Mouse (Mus musculus) midbrain, embryonic 11.5 days (tissue): ENCODE results near the gene Ptpn18. TPM values are rescaled to one million over a fixed set of nuclear protein-coding genes. Genes with fewer than 3 reads are reported as not detected.
"Not testable (repeated sequence)": the region's sequence is repeated elsewhere in the genome, so short reads cannot be mapped to it uniquely, and the experiment has no call there.

Source experiments
- ATAC-seq: fragments of 200-750 bp; cut with Nextera tagmentation; 2 replicates; pipeline ENCODE4 v1.8.0; 2017; ENCODE audit warnings: moderate TSS enrichment, moderate library complexity; ENCODE audit not compliant: low FRiP score
- DNase-seq: peaks from one replicate; pipeline ENCODE4 v3.0.0; 2015; ENCODE audit warnings: low spot score; ENCODE audit errors: missing footprints
- H3K27ac ChIP-seq: fragments of 300-500 bp; sonication (generic); 2 replicates; pipeline ENCODE4 v1.5.1; 2014; ENCODE audit warnings: low read depth, low read length
- H3K27me3 ChIP-seq: fragments of 300-500 bp; sonication (generic); 2 replicates; pipeline ENCODE4 v1.6.1; 2014; ENCODE audit warnings: mild to moderate bottlenecking, low read length, moderate library complexity, mixed read lengths; ENCODE audit not compliant: control insufficient read depth, insufficient read depth
- H3K36me3 ChIP-seq: fragments of 300-500 bp; sonication (generic); 2 replicates; pipeline ENCODE4 v1.6.1; 2014; ENCODE audit warnings: mild to moderate bottlenecking, low read length, moderate library complexity, mixed read lengths; ENCODE audit not compliant: control insufficient read depth, insufficient read depth
- H3K4me1 ChIP-seq: fragments of 300-500 bp; sonication (generic); 2 replicates; pipeline ENCODE4 v1.6.1; 2014; ENCODE audit warnings: low read length; ENCODE audit not compliant: control insufficient read depth, insufficient read depth
- H3K4me2 ChIP-seq: fragments of 300-500 bp; sonication (generic); 2 replicates; pipeline ENCODE4 v1.6.1; 2014; ENCODE audit warnings: mild to moderate bottlenecking, moderate library complexity
- H3K4me3 ChIP-seq: fragments of 300-500 bp; sonication (generic); 2 replicates; pipeline ENCODE4 v1.5.1; 2014; ENCODE audit warnings: low read depth, low read length
- H3K9ac ChIP-seq: fragments of 300-500 bp; sonication (generic); 2 replicates; pipeline ENCODE4 v1.6.1; 2014; ENCODE audit warnings: low read length
- H3K9me3 ChIP-seq: fragments of 300-500 bp; sonication (generic); 2 replicates; pipeline ENCODE4 v1.6.1; 2016; ENCODE audit warnings: low read length; ENCODE audit not compliant: control insufficient read depth
- WGBS: fragments of 180-500 bp; shearing (Covaris S2); extraction: QIAGEN DNeasy Blood & Tissue Kit; methylation state at CpG from one replicate; pipeline ENCODE4 v1.1.7; 2014; 5-methylcytosine and 5-hydroxymethylcytosine counted together
- polyA plus RNA-seq: library from polyadenylated mRNA; unstranded; fragments of >200 nt; fragmentation: Nextera tagmentation; extraction: Ambion mirVana; gene quantifications from 2 replicates; pipeline ENCODE4 v1.2.1, GENCODE M21; 2014

Gene Ptpn18
- polyA plus RNA-seq, 1 experiment from 2014 or later, result 7.3 TPM

- Histone ChIP-seq H3K4me3 (no peak overlapping the region), H3K9me3 (no peaks in the 10 kb centered on the region), H3K27me3 (no peaks in the 10 kb centered on the region), H3K9ac (no peak overlapping the region), H3K4me2 (no peak overlapping the region), H3K36me3 (no peaks in the 10 kb centered on the region), H3K27ac (no peak overlapping the region), H3K4me1 (no peaks in the 10 kb centered on the region)
- ATAC-seq (no peak), DNase-seq (no peak)
- 53% methylated on average over 3 of the region's 3 CpGs for WGBS
These were observed 43.4 kb downstream of the Ptpn18 start for GRCm38 (mm10) chr1:34502991-34503390.

- ATAC-seq, result peak; percentile 11; the same call in 1 of the 2 replicates
- no peaks in the 10 kb centered on the region for H3K4me1 ChIP-seq
- H3K36me3 ChIP-seq, result no peaks in the 10 kb centered on the region
- WGBS, result 63% methylated on average over 7 of the region's 7 CpGs
- no peaks in the 10 kb centered on the region for H3K9me3 ChIP-seq
- H3K27me3 ChIP-seq, result no peaks in the 10 kb centered on the region
- no peak overlapping the region for H3K27ac ChIP-seq
- H3K9ac ChIP-seq, result no peak overlapping the region
- no peak overlapping the region for H3K4me2 ChIP-seq
- no peak for DNase-seq
- H3K4me3 ChIP-seq, result no peak overlapping the region
These were observed 45.7 kb downstream of the Ptpn18 start for GRCm38 (mm10) chr1:34505307-34505706.

- Histone ChIP-seq H3K4me1 (no peaks in the 10 kb centered on the region), H3K9ac (no peak overlapping the region), H3K4me2 (no peak overlapping the region), H3K36me3 (no peaks in the 10 kb centered on the region), H3K27ac (no peak overlapping the region), H3K4me3 (no peak overlapping the region), H3K9me3 (no peaks in the 10 kb centered on the region), H3K27me3 (no peaks in the 10 kb centered on the region)
- no peak for ATAC-seq
- 78% methylated on average over 4 of the region's 4 CpGs for WGBS
- no peak for DNase-seq
These were observed 46.5 kb downstream of the Ptpn18 start for GRCm38 (mm10) chr1:34505970-34506551.

GRCm38 (mm10) chr1:34507986-34508385, 48.4 kb downstream of the Ptpn18 start:
- Histone ChIP-seq H3K27ac (no peak overlapping the region), H3K36me3 (no peaks in the 10 kb centered on the region), H3K4me2 (no peak overlapping the region), H3K9ac (no peak overlapping the region), H3K9me3 (no peaks in the 10 kb centered on the region), H3K27me3 (no peaks in the 10 kb centered on the region), H3K4me1 (no peaks in the 10 kb centered on the region), H3K4me3 (no peak overlapping the region)
- WGBS, result 90% methylated on average over 3 of the region's 3 CpGs
- DNase-seq (no peak), ATAC-seq (no peak)

- H3K27ac ChIP-seq, result no peak overlapping the region
- ATAC-seq (no peak), DNase-seq (peak; percentile 86)
- no peak overlapping the region for H3K9ac ChIP-seq
- 5% methylated on average over 7 of the region's 7 CpGs for WGBS
- H3K4me2 ChIP-seq, result peak overlapping the region; percentile 2; the same call in 1 of the 2 replicates
- no peaks in the 10 kb centered on the region for H3K9me3 ChIP-seq
- no peaks in the 10 kb centered on the region for H3K36me3 ChIP-seq
- no peaks in the 10 kb centered on the region for H3K27me3 ChIP-seq
- no peaks in the 10 kb centered on the region for H3K4me1 ChIP-seq
- no peak overlapping the region for H3K4me3 ChIP-seq
These were observed 51.0 kb downstream of the Ptpn18 start for GRCm38 (mm10) chr1:34510575-34510981.

GRCm38 (mm10) chr1:34511027-34511426, 51.5 kb downstream of the Ptpn18 start:
- Histone ChIP-seq H3K4me3 (no peak overlapping the region), H3K27me3 (no peaks in the 10 kb centered on the region), H3K27ac (no peak overlapping the region), H3K9me3 (no peaks in the 10 kb centered on the region), H3K9ac (no peak overlapping the region), H3K36me3 (no peaks in the 10 kb centered on the region), H3K4me2 (no peak overlapping the region), H3K4me1 (no peaks in the 10 kb centered on the region)
- ATAC-seq, result 0 out of 2 replicates have a peak, but pooled peaks have one; percentile 22
- peak; percentile 93 for DNase-seq
- WGBS, result 7% methylated on average over 3 of the region's 3 CpGs

GRCm38 (mm10) chr1:34513068-34513467, 53.5 kb downstream of the Ptpn18 start:
- Histone ChIP-seq H3K36me3 (no peaks in the 10 kb centered on the region), H3K4me1 (no peaks in the 10 kb centered on the region), H3K9me3 (no peaks in the 10 kb centered on the region), H3K27ac (no peak overlapping the region), H3K4me2 (no peak overlapping the region), H3K9ac (no peak overlapping the region), H3K27me3 (no peaks in the 10 kb centered on the region), H3K4me3 (no peak overlapping the region)
- ATAC-seq (no peak), DNase-seq (no peak)
- 79% methylated on average over 4 of the region's 4 CpGs for WGBS

GRCm38 (mm10) chr1:34516595-34516994, 57.0 kb downstream of the Ptpn18 start:
- no peak for ATAC-seq
- Histone ChIP-seq H3K27ac (no peak overlapping the region), H3K4me1 (no peaks in the 10 kb centered on the region), H3K4me2 (no peak overlapping the region), H3K9me3 (no peaks in the 10 kb centered on the region), H3K27me3 (no peaks in the 10 kb centered on the region), H3K4me3 (no peak overlapping the region), H3K36me3 (no peaks in the 10 kb centered on the region), H3K9ac (no peak overlapping the region)
- no peak for DNase-seq
- WGBS, result 51% methylated on average over 5 of the region's 5 CpGs

GRCm38 (mm10) chr1:34517297-34517696, 57.7 kb downstream of the Ptpn18 start:
- H3K27me3 ChIP-seq, H3K27ac ChIP-seq, H3K4me1 ChIP-seq, DNase-seq, H3K4me3 ChIP-seq, ATAC-seq, H3K36me3 ChIP-seq, H3K9me3 ChIP-seq, H3K9ac ChIP-seq, H3K4me2 ChIP-seq: not testable (repeated sequence)
- 57% methylated on average over 6 of the region's 6 CpGs for WGBS
